Mouse (Mus musculus) left cerebral cortex, adult 18-20 months (tissue): Measurements from ENCODE around the gene Rpl34. TPM values are rescaled to one million over a fixed set of nuclear protein-coding genes. Genes with fewer than 3 reads are reported as not detected.

Source experiments
- total RNA-seq, 2 experiments: library from RNA; stranded (reverse); gene quantifications; 2 replicates each; pipeline ENCODE4 v1.2.3; 2021

The Rpl34 gene
- total RNA-seq, 2 experiments from 2014 or later, result 343 to 349 TPM

Other genes starting within 250 kb of the Rpl34 start
- 10 to 100 TPM; 14.1 to 17.1 TPM for gene Etnppl, start 113.0 kb downstream of the Rpl34 start, total RNA-seq
- gene Ostc, start 21.0 kb downstream of the Rpl34 start, total RNA-seq, result 10 to 100 TPM; 57.4 to 61.3 TPM